Mouse (Mus musculus) heart, embryonic 16.5 days (tissue): ENCODE results near the gene Zbtb2. TPM values are rescaled to one million over a fixed set of nuclear protein-coding genes. Genes with fewer than 3 reads are reported as not detected.

Source experiments
- ATAC-seq: fragments of 200-750 bp; cut with Nextera tagmentation; replicated peaks from 2 replicates; pipeline ENCODE4 v1.8.0; 2017; ENCODE audit warnings: moderate number of reproducible peaks; ENCODE audit not compliant: insufficient read depth, low FRiP score; ENCODE audit errors: extremely low read depth
- H3K27ac ChIP-seq: fragments of 300-500 bp; sonication (generic); 2 replicates; pipeline ENCODE4 v1.5.1; 2014; ENCODE audit warnings: mild to moderate bottlenecking, low read length, control low read depth, moderate library complexity
- H3K27me3 ChIP-seq: fragments of 300-500 bp; sonication (generic); 2 replicates; pipeline ENCODE4 v1.6.1; 2014; ENCODE audit warnings: low read length, mixed read lengths; ENCODE audit not compliant: control insufficient read depth, insufficient read depth
- H3K36me3 ChIP-seq: fragments of 300-500 bp; sonication (generic); 2 replicates; pipeline ENCODE4 v1.6.1; 2014; ENCODE audit not compliant: control insufficient read depth, insufficient read depth
- H3K4me1 ChIP-seq: fragments of 300-500 bp; sonication (generic); 2 replicates; pipeline ENCODE4 v1.6.1; 2014; ENCODE audit warnings: low read length, mixed read lengths; ENCODE audit not compliant: control insufficient read depth, insufficient read depth
- H3K4me2 ChIP-seq: fragments of 300-500 bp; sonication (generic); 2 replicates; pipeline ENCODE4 v1.6.1; 2014; ENCODE audit warnings: low read depth, mild to moderate bottlenecking, control low read depth, low read length
- H3K4me3 ChIP-seq: fragments of 300-500 bp; sonication (generic); 2 replicates; pipeline ENCODE4 v1.5.1; 2014; ENCODE audit warnings: mild to moderate bottlenecking, control low read depth, low read length
- H3K9ac ChIP-seq: fragments of 300-500 bp; sonication (generic); 2 replicates; pipeline ENCODE4 v1.6.1; 2014; ENCODE audit warnings: low read length, control low read depth
- H3K9me3 ChIP-seq: fragments of 300-500 bp; sonication (generic); replicated peaks from 2 replicates; pipeline ENCODE4 v1.6.1; 2016; ENCODE audit warnings: low read length; ENCODE audit not compliant: control insufficient read depth
- WGBS: fragments of 180-500 bp; shearing (Covaris S2); extraction: QIAGEN DNeasy Blood & Tissue Kit; methylation state at CpG from one replicate; pipeline ENCODE4 v1.1.7; 2014; 5-methylcytosine and 5-hydroxymethylcytosine counted together
- polyA plus RNA-seq: library from polyadenylated mRNA; unstranded; fragments of >200 nt; fragmentation: Nextera tagmentation; extraction: Ambion mirVana; gene quantifications from 2 replicates; pipeline ENCODE4 v1.2.1, GENCODE M21; 2015

Zbtb2 gene
- polyA plus RNA-seq, 1 experiment from 2014 or later = 10.0 TPM

GRCm38 (mm10) chr10:4425245-4425644 lies 37.3 kb upstream of the Zbtb2 start:
- ATAC-seq = no peak
- H3K36me3 ChIP-seq = peaks cover 47% of the 10 kb centered on the region
- 75% methylated on average over 8 of the region's 8 CpGs for WGBS

GRCm38 (mm10) chr10:4407191-4407590 lies 19.3 kb upstream of the Zbtb2 start:
- Histone ChIP-seq H3K4me3 (no peak overlapping the region), H3K9ac (no peak overlapping the region), H3K4me1 (peaks cover 9% of the 10 kb centered on the region), H3K36me3 (peaks cover 43% of the 10 kb centered on the region), H3K4me2 (no peak overlapping the region), H3K9me3 (no peaks in the 10 kb centered on the region), H3K27me3 (no peaks in the 10 kb centered on the region), H3K27ac (no peak overlapping the region)
- no peak for ATAC-seq
- WGBS = 86% methylated on average over 1 of the region's 1 CpGs

More at GRCm38 (mm10) chr10:4425245-4425644, 37.3 kb upstream of the Zbtb2 start:
- Histone ChIP-seq H3K9me3 (no peaks in the 10 kb centered on the region), H3K27ac (no peak overlapping the region), H3K4me1 (peaks cover 6% of the 10 kb centered on the region), H3K4me3 (no peak overlapping the region), H3K4me2 (no peak overlapping the region), H3K9ac (no peak overlapping the region), H3K27me3 (no peaks in the 10 kb centered on the region)

- peak overlapping the region; percentile 52 for H3K27ac ChIP-seq
- no peak overlapping the region for H3K4me3 ChIP-seq
- no peaks in the 10 kb centered on the region for H3K27me3 ChIP-seq
- 28% methylated on average over 5 of the region's 5 CpGs for WGBS
- peaks cover 9% of the 10 kb centered on the region for H3K4me1 ChIP-seq
- H3K36me3 ChIP-seq = peaks cover 38% of the 10 kb centered on the region
- H3K4me2 ChIP-seq = no peak overlapping the region
- H3K9me3 ChIP-seq = no peaks in the 10 kb centered on the region
- H3K9ac ChIP-seq = no peak overlapping the region
- ATAC-seq = peak; percentile 82
Measured at GRCm38 (mm10) chr10:4405511-4405910, 17.6 kb upstream of the Zbtb2 start.

- Histone ChIP-seq H3K4me3 (no peak overlapping the region), H3K4me2 (no peak overlapping the region), H3K27me3 (no peaks in the 10 kb centered on the region), H3K36me3 (peaks cover 34% of the 10 kb centered on the region), H3K9me3 (no peaks in the 10 kb centered on the region), H3K27ac (peak overlapping the region; percentile 52; the same call in 1 of the 2 replicates), H3K4me1 (peaks cover 9% of the 10 kb centered on the region), H3K9ac (no peak overlapping the region)
- 54% methylated on average over 5 of the region's 5 CpGs for WGBS
- ATAC-seq = peak; percentile 45; the same call in 1 of the 2 replicates
Measured at GRCm38 (mm10) chr10:4404895-4405491, 17.1 kb upstream of the Zbtb2 start.

- Histone ChIP-seq H3K36me3 (peaks cover 18% of the 10 kb centered on the region), H3K27me3 (no peaks in the 10 kb centered on the region), H3K9me3 (0 out of 2 replicates have a peak, but pooled peaks cover 2% of the 10 kb centered on the region), H3K9ac (no peak overlapping the region), H3K27ac (no peak overlapping the region), H3K4me3 (no peak overlapping the region), H3K4me2 (no peak overlapping the region), H3K4me1 (peaks cover 5% of the 10 kb centered on the region; the same call in 1 of the 2 replicates)
- no peak for ATAC-seq
- 70% methylated on average over 5 of the region's 5 CpGs for WGBS
Measured at GRCm38 (mm10) chr10:4398058-4398457, 10.2 kb upstream of the Zbtb2 start.

GRCm38 (mm10) chr10:4395321-4395720 lies 7.4 kb upstream of the Zbtb2 start:
- no peaks in the 10 kb centered on the region for H3K27me3 ChIP-seq
- ATAC-seq = no peak
- no peak overlapping the region for H3K27ac ChIP-seq
- H3K4me3 ChIP-seq = no peak overlapping the region
- H3K4me1 ChIP-seq = peaks cover 22% of the 10 kb centered on the region
- H3K9me3 ChIP-seq = 0 out of 2 replicates have a peak, but pooled peaks cover 2% of the 10 kb centered on the region
- H3K4me2 ChIP-seq = no peak overlapping the region
- H3K36me3 ChIP-seq = peaks cover 14% of the 10 kb centered on the region
- no peak overlapping the region for H3K9ac ChIP-seq
- WGBS = 86% methylated on average over 3 of the region's 3 CpGs

GRCm38 (mm10) chr10:4391851-4392250 lies 3.9 kb upstream of the Zbtb2 start:
- H3K36me3 ChIP-seq = peaks cover 8% of the 10 kb centered on the region
- H3K27me3 ChIP-seq = no peaks in the 10 kb centered on the region
- H3K4me3 ChIP-seq = no peak overlapping the region
- no peak for ATAC-seq
- WGBS = 26% methylated on average over 6 of the region's 6 CpGs
- H3K4me2 ChIP-seq = peak overlapping the region; percentile 19; the same call in 1 of the 2 replicates
- H3K9me3 ChIP-seq = 0 out of 2 replicates have a peak, but pooled peaks cover 2% of the 10 kb centered on the region
- H3K4me1 ChIP-seq = peaks cover 31% of the 10 kb centered on the region
- peak overlapping the region; percentile 30; the same call in 1 of the 2 replicates for H3K9ac ChIP-seq
- H3K27ac ChIP-seq = 0 out of 2 replicates have a peak overlapping the region, but pooled peaks have one; percentile 21

- H3K36me3 ChIP-seq = peaks cover 5% of the 10 kb centered on the region; the same call in 1 of the 2 replicates
- no peak overlapping the region for H3K27ac ChIP-seq
- H3K9ac ChIP-seq = no peak overlapping the region
- no peaks in the 10 kb centered on the region for H3K9me3 ChIP-seq
- H3K27me3 ChIP-seq = no peaks in the 10 kb centered on the region
- 58% methylated on average over 5 of the region's 5 CpGs for WGBS
- peaks cover 31% of the 10 kb centered on the region for H3K4me1 ChIP-seq
- H3K4me3 ChIP-seq = no peak overlapping the region
- H3K4me2 ChIP-seq = no peak overlapping the region; the same call in 1 of the 2 replicates
- no peak for ATAC-seq
Measured at GRCm38 (mm10) chr10:4391076-4391475, 3.2 kb upstream of the Zbtb2 start.

- no peaks in the 10 kb centered on the region for H3K9me3 ChIP-seq
- no peak overlapping the region for H3K4me3 ChIP-seq
- H3K4me1 ChIP-seq = peaks cover 34% of the 10 kb centered on the region
- no peak overlapping the region for H3K9ac ChIP-seq
- 56% methylated on average over 2 of the region's 2 CpGs for WGBS
- H3K27me3 ChIP-seq = no peaks in the 10 kb centered on the region
- H3K4me2 ChIP-seq = no peak overlapping the region
- no peak for ATAC-seq
- H3K27ac ChIP-seq = no peak overlapping the region
- peaks cover 3% of the 10 kb centered on the region; the same call in 1 of the 2 replicates for H3K36me3 ChIP-seq
Measured at GRCm38 (mm10) chr10:4390550-4390949, 2.6 kb upstream of the Zbtb2 start.
